Mouse (Mus musculus) MEL (cell line): ENCODE data around the gene Lman1l. TPM values are rescaled to one million over a fixed set of nuclear protein-coding genes. Genes with fewer than 3 reads are reported as not detected.
A peak's percentile ranks its signal among the peaks of the same experiment; 100 is the strongest.

Source experiments
- DNase-seq: peaks from one replicate; pipeline ENCODE4 v3.0.0; 2011; ENCODE audit warnings: low read depth, low spot score
- H3K27ac ChIP-seq: 2 replicates; pipeline ENCODE4 v1.5.1; 2012; ENCODE audit warnings: low read depth, mild to moderate bottlenecking, control low read depth, low read length, moderate library complexity; ENCODE audit not compliant: control insufficient read depth
- H3K27me3 ChIP-seq, 2 experiments: fragments of 150-350 bp in 1 of 2; sonication (generic) in 1 of 2; 2 replicates each; pipeline ENCODE4 v1.6.1; 2012; ENCODE audit warnings: low read length in 2 of 2, mild to moderate bottlenecking in 2 of 2, improper control_type of control experiment in 1 of 2, moderate library complexity in 1 of 2; ENCODE audit not compliant: insufficient read depth in 2 of 2, control insufficient read depth in 1 of 2
- H3K36me3 ChIP-seq, 2 experiments: 2 replicates each; pipeline ENCODE4 v1.6.1; 2012 to 2014; ENCODE audit warnings: low read length in 2 of 2, improper control_type of control experiment in 1 of 2, inconsistent platforms in 1 of 2, mild to moderate bottlenecking in 1 of 2; ENCODE audit not compliant: insufficient read depth in 2 of 2, control insufficient read depth in 1 of 2
- H3K4me1 ChIP-seq, 2 experiments: fragments of 150-350 bp in 1 of 2; sonication (generic) in 1 of 2; 2 replicates each; pipeline ENCODE4 v1.6.1; 2012; ENCODE audit warnings: low read length in 2 of 2, improper control_type of control experiment in 1 of 2, mild to moderate bottlenecking in 1 of 2; ENCODE audit not compliant: insufficient read depth in 2 of 2, control insufficient read depth in 1 of 2
- H3K4me3 ChIP-seq, 2 experiments: fragments of 150-350 bp in 1 of 2; sonication (generic) in 1 of 2; 2 replicates each; pipeline ENCODE4 v1.5.1; 2012; ENCODE audit warnings: low read depth in 2 of 2, low read length in 2 of 2, mild to moderate bottlenecking in 2 of 2, moderate library complexity in 2 of 2, control low read depth in 1 of 2, improper control_type of control experiment in 1 of 2; ENCODE audit not compliant: control insufficient read depth in 1 of 2, insufficient read depth in 1 of 2
- H3K79me2 ChIP-seq: 2 replicates; pipeline ENCODE4 v1.6.1; 2012; ENCODE audit warnings: mild to moderate bottlenecking, low read length, moderate library complexity; ENCODE audit not compliant: control insufficient read depth, poor library complexity, insufficient read depth
- H3K9ac ChIP-seq: 2 replicates; pipeline ENCODE4 v1.6.1; 2012; ENCODE audit warnings: low read depth, mild to moderate bottlenecking, control low read depth, low read length, moderate library complexity; ENCODE audit not compliant: control insufficient read depth, poor library complexity, severe bottlenecking
- H3K9me3 ChIP-seq: fragments of 150-350 bp; sonication (generic); replicated peaks from 2 replicates; pipeline ENCODE4 v1.6.1; 2012; ENCODE audit warnings: mild to moderate bottlenecking, low read length, improper control_type of control experiment, moderate library complexity; ENCODE audit not compliant: insufficient read depth
- BHLHE40 ChIP-seq: IDR thresholded peaks from 2 replicates; pipeline ENCODE4 v1.6.1; 2012; ENCODE audit warnings: low read depth, mild to moderate bottlenecking, inconsistent platforms, low read length, improper control_type of control experiment, borderline replicate concordance
- CHD2 ChIP-seq: IDR thresholded peaks from 2 replicates; pipeline ENCODE4 v1.6.1; 2011; ENCODE audit warnings: low read length, improper control_type of control experiment
- CTCF ChIP-seq, 3 experiments: IDR thresholded peaks in 2 of 3; conservative IDR thresholded peaks in 1 of 3; 2 replicates each; pipeline ENCODE4 v1.5.1; 2011 to 2012; ENCODE audit warnings: low read length in 3 of 3, low read depth in 2 of 3, mild to moderate bottlenecking in 2 of 3, improper control_type of control experiment in 1 of 3, inconsistent platforms in 1 of 3, mixed read lengths in 1 of 3, moderate library complexity in 1 of 3; ENCODE audit not compliant: control insufficient read depth in 1 of 3, insufficient read depth in 1 of 3, poor library complexity in 1 of 3, severe bottlenecking in 1 of 3
- E2F4 ChIP-seq: IDR thresholded peaks from 2 replicates; pipeline ENCODE4 v1.6.1; 2011; ENCODE audit warnings: low read depth, low read length, improper control_type of control experiment, borderline replicate concordance
- ELF1 ChIP-seq: IDR thresholded peaks from 2 replicates; pipeline ENCODE4 v1.6.1; 2014; ENCODE audit warnings: low read depth, mild to moderate bottlenecking, inconsistent platforms, low read length, improper control_type of control experiment, moderate library complexity
- EP300 ChIP-seq, 2 experiments: IDR thresholded peaks; 2 replicates each; pipeline ENCODE4 v1.6.1; 2011; ENCODE audit warnings: improper control_type of control experiment in 2 of 2, low read length in 2 of 2, low read depth in 1 of 2, mild to moderate bottlenecking in 1 of 2
- GABPA ChIP-seq: IDR thresholded peaks from 2 replicates; pipeline ENCODE4 v1.6.1; 2012; ENCODE audit warnings: low read depth, mild to moderate bottlenecking, inconsistent platforms, low read length, improper control_type of control experiment, moderate library complexity
- GATA1 ChIP-seq: IDR thresholded peaks from 2 replicates; pipeline ENCODE4 v1.6.1; 2011; ENCODE audit warnings: low read depth, low read length, improper control_type of control experiment
- HCFC1 ChIP-seq: IDR thresholded peaks from 2 replicates; pipeline ENCODE4 v1.6.1; 2012; ENCODE audit warnings: low read depth, mild to moderate bottlenecking, inconsistent platforms, low read length, improper control_type of control experiment, moderate library complexity
- JUND ChIP-seq: IDR thresholded peaks from 2 replicates; pipeline ENCODE4 v1.6.1; 2011; ENCODE audit warnings: low read depth, mild to moderate bottlenecking, improper control_type of control experiment, low read length
- KAT2A ChIP-seq: conservative IDR thresholded peaks from 2 replicates; pipeline ENCODE4 v1.6.1; 2012; ENCODE audit warnings: low read depth, low read length, improper control_type of control experiment, inconsistent platforms
- MAFK ChIP-seq: IDR thresholded peaks from 2 replicates; pipeline ENCODE4 v1.6.1; 2011; ENCODE audit warnings: low read depth, mild to moderate bottlenecking, low read length, improper control_type of control experiment, borderline replicate concordance
- MAX ChIP-seq: IDR thresholded peaks from 2 replicates; pipeline ENCODE4 v1.6.1; 2011; ENCODE audit warnings: low read length, improper control_type of control experiment
- MAZ ChIP-seq: IDR thresholded peaks from 2 replicates; pipeline ENCODE4 v1.6.1; 2012; ENCODE audit warnings: low read depth, mild to moderate bottlenecking, inconsistent platforms, low read length, improper control_type of control experiment
- MEF2A ChIP-seq: IDR thresholded peaks from 2 replicates; pipeline ENCODE4 v1.6.1; 2014; ENCODE audit warnings: low read depth, mild to moderate bottlenecking, inconsistent platforms, low read length, improper control_type of control experiment; ENCODE audit not compliant: poor library complexity, insufficient replicate concordance, severe bottlenecking; ENCODE audit errors: extremely low read depth
- MXI1 ChIP-seq: IDR thresholded peaks from 2 replicates; pipeline ENCODE4 v1.6.1; 2011; ENCODE audit warnings: mild to moderate bottlenecking, low read depth, low read length, improper control_type of control experiment
- MYC ChIP-seq: IDR thresholded peaks from 2 replicates; pipeline ENCODE4 v1.6.1; 2011; ENCODE audit warnings: low read depth, mild to moderate bottlenecking, low read length, improper control_type of control experiment, moderate library complexity
- NRF1 ChIP-seq: IDR thresholded peaks from 2 replicates; pipeline ENCODE4 v1.6.1; 2014; ENCODE audit warnings: low read depth, mild to moderate bottlenecking, inconsistent platforms, low read length, improper control_type of control experiment, moderate library complexity; ENCODE audit not compliant: poor library complexity, insufficient read depth, severe bottlenecking
- POLR2AphosphoS5 ChIP-seq: IDR thresholded peaks from 2 replicates; pipeline ENCODE4 v1.6.1; 2012; ENCODE audit warnings: low read depth, borderline replicate concordance, mild to moderate bottlenecking, inconsistent platforms, low read length, moderate library complexity, mixed read lengths
- RAD21 ChIP-seq: IDR thresholded peaks from 2 replicates; pipeline ENCODE4 v1.6.1; 2011; ENCODE audit warnings: mild to moderate bottlenecking, low read depth, low read length, improper control_type of control experiment
- SIN3A ChIP-seq: IDR thresholded peaks from 2 replicates; pipeline ENCODE4 v1.6.1; 2012; ENCODE audit warnings: low read length, improper control_type of control experiment, inconsistent platforms
- SMC3 ChIP-seq: IDR thresholded peaks from 2 replicates; pipeline ENCODE4 v1.6.1; 2011; ENCODE audit warnings: low read depth, low read length, improper control_type of control experiment
- TAL1 ChIP-seq: IDR thresholded peaks from 2 replicates; pipeline ENCODE4 v1.6.1; 2012; ENCODE audit warnings: mild to moderate bottlenecking, inconsistent platforms, low read length, moderate library complexity, mixed read lengths
- TBP ChIP-seq: IDR thresholded peaks from 2 replicates; pipeline ENCODE4 v1.8.0; 2011; ENCODE audit warnings: low read depth, low read length, improper control_type of control experiment
- TCF12 ChIP-seq: IDR thresholded peaks from 2 replicates; pipeline ENCODE4 v1.6.1; 2014; ENCODE audit warnings: low read depth, mild to moderate bottlenecking, inconsistent platforms, low read length, improper control_type of control experiment, moderate library complexity
- UBTF ChIP-seq: IDR thresholded peaks from 2 replicates; pipeline ENCODE4 v1.6.1; 2012; ENCODE audit warnings: low read depth, mild to moderate bottlenecking, inconsistent platforms, low read length, improper control_type of control experiment, moderate library complexity, borderline replicate concordance; ENCODE audit not compliant: insufficient read depth
- USF1 ChIP-seq: IDR thresholded peaks from 2 replicates; pipeline ENCODE4 v1.6.1; 2014; ENCODE audit warnings: low read depth, mild to moderate bottlenecking, inconsistent platforms, low read length, improper control_type of control experiment, moderate library complexity
- ZC3H11A ChIP-seq: IDR thresholded peaks from 2 replicates; pipeline ENCODE4 v1.6.1; 2012; ENCODE audit warnings: low read depth, mild to moderate bottlenecking, inconsistent platforms, low read length, improper control_type of control experiment
- ZKSCAN1 ChIP-seq: IDR thresholded peaks from 2 replicates; pipeline ENCODE4 v1.6.1; 2012; ENCODE audit warnings: low read depth, mild to moderate bottlenecking, inconsistent platforms, low read length, improper control_type of control experiment, moderate library complexity
- ZMIZ1 ChIP-seq: IDR thresholded peaks from 2 replicates; pipeline ENCODE4 v1.6.1; 2012; ENCODE audit warnings: low read depth, mild to moderate bottlenecking, inconsistent platforms, low read length, improper control_type of control experiment, moderate library complexity
- ZNF384 ChIP-seq: IDR thresholded peaks from 2 replicates; pipeline ENCODE4 v1.6.1; 2012; ENCODE audit warnings: low read depth, mild to moderate bottlenecking, inconsistent platforms, low read length, improper control_type of control experiment
- polyA plus RNA-seq, 2 experiments: library from polyadenylated mRNA; stranded (reverse) in 1 of 2; unstranded in 1 of 2; fragments of >175 nt in 1 of 2; fragments of >200 nt in 1 of 2; gene quantifications; 2 replicates each; pipeline versions ENCODE4 v1.2.1 to v1.2.4; 2012; ENCODE audit warnings: low replicate concordance in 2 of 2, low read depth in 1 of 2; ENCODE audit not compliant: insufficient read length in 2 of 2, insufficient read depth in 1 of 2, missing spikeins in 1 of 2
- total RNA-seq: library from RNA; depleted of rRNA; stranded (reverse); fragments of 300-350 nt; gene quantifications from 2 replicates; pipeline ENCODE4 v1.2.3, GENCODE M21; 2012

The Lman1l gene
- total and polyA plus RNA-seq, 3 experiments, result 0.08 to 0.11 TPM; not detected in 1

GRCm38 (mm10) chr9:57647286-57648108, 26.9 kb upstream of the Lman1l start (continued):
- TF ChIP-seq NRF1 (no peak), POLR2AphosphoS5 (no peak), MXI1 (peak; percentile 48; the same call in 1 of the 2 replicates)

- H3K9ac ChIP-seq, result peak overlapping the region; percentile 98
- H3K79me2 ChIP-seq, result peaks cover 40% of the 10 kb centered on the region
- H3K4me1 ChIP-seq, result peaks cover 19 to 57% of the 10 kb centered on the region in 2 experiments
- peak overlapping the region; percentile 30 to 33 for H3K4me3 ChIP-seq
- peaks cover 0 to 38% of the 10 kb centered on the region in 2 experiments; a peak in 3 of 4 replicates for H3K36me3 ChIP-seq
- H3K27ac ChIP-seq, result peak overlapping the region; percentile 99
- H3K27me3 ChIP-seq, result no peaks in the 10 kb centered on the region
- no peaks in the 10 kb centered on the region for H3K9me3 ChIP-seq
- DNase-seq, result peak; percentile 93
- TF ChIP-seq UBTF (no peak), SMC3 (no peak), GABPA (no peak), ZNF384 (peak; percentile 52; the same call in 1 of the 2 replicates), TAL1 (no peak; the same call in 1 of the 2 replicates), SIN3A (peak; percentile 88), MYC (peak; percentile 97), MAFK (no peak), CTCF (IDR thresholded peaks at IDR 0.05 in 2 of 3, conservative IDR thresholded peaks at IDR 0.05 in 1 of 3; ENCODE audit: control insufficient read depth in 1 of 3, insufficient read depth in 1 of 3, low read depth in 2 of 3, low read length in 3 of 3, poor library complexity in 1 of 3, severe bottlenecking in 1 of 3) (no peak), JUND (no peak), ELF1 (peak; percentile 77), USF1 (peak; percentile 72), RAD21 (no peak), ZMIZ1 (peak; percentile 62; the same call in 1 of the 2 replicates), ZC3H11A (no peak), MXI1 (peak; percentile 90), MAZ (0 out of 2 replicates have a peak, but pooled peaks have one; percentile 25), MAX (peak; percentile 98), POLR2AphosphoS5 (no peak), HCFC1 (peak; percentile 69; the same call in 1 of the 2 replicates), BHLHE40 (peak; percentile 70; the same call in 1 of the 2 replicates), NRF1 (0 out of 2 replicates have a peak, but pooled peaks have one; percentile 15), TBP (peak; percentile 83), EP300 (IDR thresholded peaks at IDR 0.05; ENCODE audit: low read depth in 1 of 2, low read length in 2 of 2) (peak in 1 of 2 experiments; percentile 70), GATA1 (no peak; the same call in 1 of the 2 replicates), KAT2A (no peak; the same call in 1 of the 2 replicates), E2F4 (no peak), TCF12 (peak; percentile 62), MEF2A (no peak), ZKSCAN1 (no peak), CHD2 (no peak)
These were observed 26.1 kb upstream of the Lman1l start for GRCm38 (mm10) chr9:57646551-57647103.
